Mouse (Mus musculus) brain, embryonic 14.5 days (tissue): ENCODE results near the gene Notum.

Source experiments
- CTCF ChIP-seq: fragments of 200-500 bp; IDR thresholded peaks from 2 replicates; pipeline ENCODE4 v1.5.1; 2012; ENCODE audit warnings: inconsistent platforms, mild to moderate bottlenecking, moderate library complexity, borderline replicate concordance; ENCODE audit not compliant: insufficient read depth, insufficient read length; ENCODE audit errors: extremely low read depth
- POLR2A ChIP-seq: fragments of 200-500 bp; IDR thresholded peaks from 2 replicates; pipeline ENCODE4 v1.6.1; 2012; ENCODE audit warnings: mild to moderate bottlenecking, inconsistent platforms, borderline replicate concordance; ENCODE audit not compliant: poor library complexity, insufficient read depth, insufficient read length, severe bottlenecking; ENCODE audit errors: extremely low read depth

DNA sequence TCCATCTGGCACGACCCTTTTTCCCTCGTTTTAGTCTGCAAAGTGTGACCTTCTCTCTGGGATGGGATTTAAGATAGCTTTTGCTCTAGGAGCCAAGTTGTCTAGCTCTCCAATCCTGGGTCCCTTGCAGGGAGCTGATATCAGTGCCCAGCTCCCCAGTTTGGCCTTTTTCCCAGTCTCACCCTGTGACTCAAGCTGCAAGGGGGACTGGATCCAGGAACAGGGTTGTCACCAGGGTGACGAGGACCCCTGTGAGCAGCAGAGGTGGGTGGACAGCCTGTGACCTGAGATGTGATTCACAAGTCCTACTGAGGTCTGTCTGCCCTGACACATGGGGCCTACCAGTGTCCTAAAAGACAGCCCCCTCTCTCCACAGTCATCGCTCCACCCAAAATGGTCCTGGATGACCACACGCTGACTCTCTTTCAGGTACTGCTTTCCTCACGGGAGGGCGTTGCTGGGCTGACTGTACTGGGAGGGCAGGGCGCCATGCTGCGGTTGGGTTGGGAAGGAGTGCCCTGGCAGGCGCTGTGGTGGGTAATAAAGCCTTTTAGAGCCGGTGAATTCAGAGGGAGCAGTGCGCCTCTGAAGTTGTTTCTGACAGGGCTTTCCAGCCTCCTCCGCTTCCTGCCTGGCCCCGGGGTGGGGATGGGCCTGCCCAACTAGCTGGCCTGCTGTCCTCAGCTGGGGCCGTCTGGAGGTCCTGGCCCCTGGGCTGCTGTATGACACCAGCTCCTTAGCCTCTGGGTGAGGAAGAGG, 42.9 kb upstream of the Notum start:
- TF ChIP-seq CTCF (no peak), POLR2A (no peak)
